Comparison of ENCODE assay signal across 8 mouse cellular contexts in the genomic region with DNA sequence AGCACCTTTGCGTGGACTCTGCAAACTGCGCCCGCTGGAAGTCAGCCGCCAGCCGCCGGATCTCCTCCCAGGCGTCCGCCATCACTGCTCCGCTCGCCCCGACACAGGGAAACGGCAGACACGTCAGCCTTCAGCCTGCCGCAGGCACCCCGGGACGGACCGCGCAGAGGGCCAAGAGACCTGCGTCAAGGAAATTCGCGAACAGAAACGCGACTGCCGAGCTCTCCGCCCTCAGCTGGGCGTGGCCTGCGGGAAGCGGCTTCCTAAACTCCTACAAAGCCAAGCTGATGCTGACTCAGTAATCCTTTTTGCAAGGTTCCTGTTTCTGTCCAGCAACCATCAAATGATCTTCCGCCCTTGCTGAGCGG. TPM values are rescaled to one million over a fixed set of nuclear protein-coding genes. Genes with fewer than 3 reads are reported as not detected.
A peak's percentile ranks its signal among the peaks of the same experiment; 100 is the strongest.
DNase-seq lines count a peak whose midpoint lies in the region; ATAC-seq and TF ChIP-seq lines count a peak whose summit lies in the region.

A gene (minus strand): TSS at position 151 of the 368 bp plus-strand sequence.

- WGBS in bone marrow, adult 2 months, result under 1% methylated on average over 30 of the region's 30 CpGs
- WGBS in embryonic facial prominence, embryonic 15.5 days, result under 1% methylated on average over 30 of the region's 30 CpGs
- WGBS in limb, embryonic 14.5 days, result under 1% methylated on average over 23 of the region's 30 CpGs
- WGBS in midbrain, postnatal 0 days, result under 1% methylated on average over 30 of the region's 30 CpGs

- H3K9me3 ChIP-seq in embryonic facial prominence, embryonic 15.5 days (replicated peaks), result no peaks in the 10 kb centered on the region
- no peaks in the 10 kb centered on the region for H3K9me3 ChIP-seq in limb, embryonic 14.5 days (ENCODE audit: control insufficient read depth, low read length)
- H3K9me3 ChIP-seq in midbrain, postnatal 0 days (ENCODE audit: low read length), result no peaks in the 10 kb centered on the region

- H3K9ac ChIP-seq in embryonic facial prominence, embryonic 15.5 days, result peak within 1 kb of the TSS; percentile 88
- H3K9ac ChIP-seq in limb, embryonic 14.5 days (ENCODE audit: low read depth, low read length, severe bottlenecking), result peak within 1 kb of the TSS; percentile 96
- H3K9ac ChIP-seq in midbrain, postnatal 0 days (replicated peaks; ENCODE audit: low read length, poor library complexity, severe bottlenecking), result peak within 1 kb of the TSS; percentile 81

- DNase-seq in 416B (ENCODE audit: low read depth), result peak; percentile 97
- peak; percentile 97 for DNase-seq in heart, adult 8-10 months (ENCODE audit: low spot score)
- peak; percentile 97 for DNase-seq in kidney, adult 9 months
- DNase-seq in limb, embryonic 14.5 days (ENCODE audit: low spot score), result peak; percentile 92
- DNase-seq in midbrain, postnatal 0 days (ENCODE audit: low spot score), result peak; percentile 96
- peak; percentile 86 to 89 for DNase-seq in spleen, postnatal 14 days (ENCODE audit: low spot score in 2 of 2)

- peaks cover 17% of the 10 kb centered on the region for H3K36me3 ChIP-seq in embryonic facial prominence, embryonic 15.5 days
- peaks cover 26% of the 10 kb centered on the region for H3K36me3 ChIP-seq in limb, embryonic 14.5 days (ENCODE audit: control insufficient read depth, insufficient read depth, low read length)
- peaks cover 3% of the 10 kb centered on the region; the same call in 1 of the 2 replicates for H3K36me3 ChIP-seq in midbrain, postnatal 0 days (ENCODE audit: insufficient read depth, low read length)

- peak within 1 kb of the TSS; percentile 55 for H3K4me2 ChIP-seq in embryonic facial prominence, embryonic 15.5 days (replicated peaks)
- H3K4me2 ChIP-seq in limb, embryonic 14.5 days (replicated peaks; ENCODE audit: low read depth, low read length, severe bottlenecking), result peak within 1 kb of the TSS; percentile 49
- peak within 1 kb of the TSS; percentile 65 for H3K4me2 ChIP-seq in midbrain, postnatal 0 days (ENCODE audit: low read depth, low read length, poor library complexity, severe bottlenecking)

- TF ChIP-seq CTCF in bone marrow, adult 2 months (IDR thresholded peaks at IDR 0.05; ENCODE audit: control insufficient read depth, insufficient read depth, low read length), result no peak
- TF ChIP-seq CTCF in midbrain, postnatal 0 days (IDR thresholded peaks at IDR 0.05), result no peak

- no peaks in the 10 kb centered on the region for H3K27me3 ChIP-seq in embryonic facial prominence, embryonic 15.5 days
- no peaks in the 10 kb centered on the region for H3K27me3 ChIP-seq in limb, embryonic 14.5 days (ENCODE audit: control insufficient read depth, insufficient read depth, low read length)
- no peaks in the 10 kb centered on the region for H3K27me3 ChIP-seq in midbrain, postnatal 0 days (ENCODE audit: insufficient read depth, low read length)

- H3K27ac ChIP-seq in bone marrow, adult 2 months (ENCODE audit: control insufficient read depth, insufficient read depth, low read depth, low read length, poor library complexity), result peak within 1 kb of the TSS; percentile 89
- peak within 1 kb of the TSS; percentile 98 for H3K27ac ChIP-seq in embryonic facial prominence, embryonic 15.5 days (replicated peaks)
- H3K27ac ChIP-seq in limb, embryonic 14.5 days (replicated peaks; ENCODE audit: low read depth, low read length), result peak within 1 kb of the TSS; percentile 98
- H3K27ac ChIP-seq in midbrain, postnatal 0 days (ENCODE audit: low read depth, low read length), result peak within 1 kb of the TSS; percentile 92

- ATAC-seq in embryonic facial prominence, embryonic 15.5 days (ENCODE audit: insufficient number of reproducible peaks, low FRiP score, low TSS enrichment, low read depth), result peak; percentile 97
- peak; percentile 99 for ATAC-seq in limb, embryonic 14.5 days (ENCODE audit: low FRiP score, low read depth)
- peak; percentile 97 for ATAC-seq in midbrain, postnatal 0 days (ENCODE audit: low FRiP score)

- H3K4me3 ChIP-seq in bone marrow, adult 2 months (replicated peaks; ENCODE audit: control insufficient read depth, low read depth, low read length), result peak within 1 kb of the TSS; percentile 78
- H3K4me3 ChIP-seq in embryonic facial prominence, embryonic 15.5 days (replicated peaks), result peak within 1 kb of the TSS; percentile 79
- H3K4me3 ChIP-seq in limb, embryonic 14.5 days (replicated peaks; ENCODE audit: low read length), result peak within 1 kb of the TSS; percentile 83
- peak within 1 kb of the TSS; percentile 68 for H3K4me3 ChIP-seq in midbrain, postnatal 0 days (ENCODE audit: low read depth, low read length)

- TF ChIP-seq POLR2A in bone marrow, adult 2 months (IDR thresholded peaks at IDR 0.05; ENCODE audit: borderline replicate concordance, control insufficient read depth, low read depth, low read length), result peak; percentile 94; the same call in 1 of the 2 replicates
- peak; percentile 98 for TF ChIP-seq POLR2A in limb, embryonic 14.5 days (IDR thresholded peaks at IDR 0.05; ENCODE audit: borderline replicate concordance, extremely low read depth, insufficient read depth, insufficient read length)

- no peaks in the 10 kb centered on the region for H3K4me1 ChIP-seq in bone marrow, adult 2 months (ENCODE audit: control insufficient read depth, insufficient read depth, low read length)
- H3K4me1 ChIP-seq in embryonic facial prominence, embryonic 15.5 days, result peaks cover 5% of the 10 kb centered on the region; the same call in 1 of the 2 replicates
- 0 out of 2 replicates have a peak, but pooled peaks cover 2% of the 10 kb centered on the region for H3K4me1 ChIP-seq in limb, embryonic 14.5 days (ENCODE audit: control insufficient read depth, insufficient read depth, low read length)
- no peaks in the 10 kb centered on the region for H3K4me1 ChIP-seq in midbrain, postnatal 0 days (ENCODE audit: insufficient read depth, low read length)

RNA-seq across cellular contexts. Expression of the gene that starts here (rescaled TPM):
- polyA plus RNA-seq in bone marrow, adult 2 months (2011; ENCODE audit: insufficient read depth, insufficient read length, low replicate concordance, missing spikeins), result 5.0 and 5.4 TPM in 2 replicates
- polyA plus RNA-seq in embryonic facial prominence, embryonic 15.5 days (2015; fragmentation: Nextera tagmentation; extraction: Ambion mirVana), result 36.0 and 40.8 TPM in 2 replicates
- 10 to 100 TPM; 26.1 to 34.0 (median 30.5) TPM for total RNA-seq in heart, adult 8-10 months (2022)
- polyA plus RNA-seq in limb, embryonic 14.5 days (2012; rRNA removed), result 11.0 and 13.7 TPM in 2 replicates
- polyA plus RNA-seq in limb, embryonic 14.5 days (2014; fragmentation: Nextera tagmentation; extraction: Ambion mirVana), result 40.5 and 43.2 TPM in 2 replicates
- total RNA-seq in midbrain, postnatal 0 days (2014; rRNA removed), result 14.9 and 15.6 TPM in 2 replicates
- polyA plus RNA-seq in midbrain, postnatal 0 days (2015; fragmentation: Nextera tagmentation; extraction: Ambion mirVana), result 45.8 and 46.6 TPM in 2 replicates

Comparison
In these comparisons a context has a peak if more than half of its experiments do, and no peak if none do; other contexts are left out.
1. Peak in every context shown above with its lines: DNase-seq, ATAC-seq, H3K4me3 ChIP-seq and H3K27ac ChIP-seq.